Mouse (Mus musculus) liver (tissue): ENCODE measurements at regions not wholly inside any gene's neighbourhood (a gene's known extent, or its start where the extent isn't known, plus 50 kb on each side); places are given as distances from the start of the nearest gene placed in this dataset.
A peak's percentile ranks its signal among the peaks of the same experiment; 100 is the strongest.

ENCODE experiments used
- DNase-seq: peaks from one replicate; pipeline ENCODE4 v3.0.0-alpha.2; 2020; ENCODE audit warnings: mixed read lengths

GRCm38 (mm10) chr7:117859419-117859818, 256.6 kb downstream of the Rps15a start:
- DNase-seq = no peak

GRCm38 (mm10) chr7:117855955-117856354, 260.0 kb downstream of the Rps15a start:
- DNase-seq = no peak

- no peak for DNase-seq
Measured at GRCm38 (mm10) chr7:117853716-117854115, 262.3 kb downstream of the Rps15a start.

DNA sequence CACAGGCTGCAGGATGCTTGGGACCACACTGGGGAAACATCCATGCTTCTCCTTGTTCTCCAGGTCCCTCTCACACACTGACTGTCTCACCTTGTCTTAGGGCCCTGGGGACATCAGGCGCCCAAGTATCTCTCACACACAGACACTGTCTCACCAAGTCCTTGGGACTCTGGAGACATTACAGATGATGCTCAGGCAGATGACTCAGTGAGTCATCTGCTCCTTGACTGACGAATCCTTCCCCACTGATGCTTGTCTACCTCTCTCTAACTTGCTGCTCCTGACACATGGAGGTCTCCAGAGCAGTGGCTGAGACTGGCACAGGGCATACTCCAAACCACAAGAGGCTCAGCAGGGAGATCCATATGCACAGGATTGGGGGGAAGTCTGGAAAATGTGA, 263.1 kb downstream of the Rps15a start:
- DNase-seq = no peak

DNA sequence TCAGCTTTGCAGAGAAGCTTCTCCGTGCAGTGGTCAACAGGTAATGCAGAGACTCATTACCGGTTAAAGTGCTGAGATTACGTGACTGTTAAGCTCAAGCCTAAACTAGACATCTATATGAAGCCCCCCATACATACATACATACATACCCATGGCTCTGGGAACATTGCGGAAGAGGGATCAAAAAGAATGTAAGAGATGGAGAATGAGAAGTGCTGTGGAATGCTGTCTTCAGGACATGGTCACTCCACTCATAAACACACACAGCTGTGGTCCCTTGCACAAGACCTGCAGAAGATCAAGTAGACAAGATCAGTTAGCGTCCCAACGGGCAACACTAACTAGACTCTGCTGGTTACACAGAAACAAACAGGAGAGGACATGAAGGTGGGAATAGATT, 265.2 kb downstream of the Rps15a start:
- DNase-seq = no peak

- DNase-seq = no peak
Measured at GRCm38 (mm10) chr7:117846041-117846440, 269.9 kb downstream of the Rps15a start.

GRCm38 (mm10) chr7:117842780-117843179, 273.2 kb downstream of the Rps15a start:
- no peak for DNase-seq

GRCm38 (mm10) chr7:117795035-117795434, 321.0 kb downstream of the Rps15a start:
- DNase-seq = no peak

GRCm38 (mm10) chr7:117793991-117794390, 322.0 kb downstream of the Rps15a start:
- DNase-seq = no peak

DNA sequence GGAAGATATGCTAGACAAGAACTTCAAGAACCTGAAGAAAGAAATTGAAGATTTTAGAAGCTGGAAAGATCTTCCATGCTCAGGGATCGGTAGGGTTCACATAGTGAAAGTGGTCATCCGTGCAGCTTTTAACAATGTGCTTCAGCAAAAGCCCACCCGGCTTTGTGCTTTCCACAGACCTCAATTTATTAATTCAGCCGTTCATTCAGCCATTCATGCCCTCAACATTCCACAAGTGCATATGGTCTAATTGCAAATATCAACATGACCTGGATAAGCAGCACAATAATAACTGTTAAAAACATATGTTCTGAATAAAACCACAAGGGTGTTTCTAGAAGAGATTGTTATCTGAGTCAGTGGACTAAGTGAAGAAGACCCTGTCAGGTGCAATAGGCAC, 323.5 kb downstream of the Rps15a start:
- DNase-seq = no peak

- DNase-seq = no peak
Measured at GRCm38 (mm10) chr7:117778996-117779395, 337.0 kb downstream of the Rps15a start.

DNA sequence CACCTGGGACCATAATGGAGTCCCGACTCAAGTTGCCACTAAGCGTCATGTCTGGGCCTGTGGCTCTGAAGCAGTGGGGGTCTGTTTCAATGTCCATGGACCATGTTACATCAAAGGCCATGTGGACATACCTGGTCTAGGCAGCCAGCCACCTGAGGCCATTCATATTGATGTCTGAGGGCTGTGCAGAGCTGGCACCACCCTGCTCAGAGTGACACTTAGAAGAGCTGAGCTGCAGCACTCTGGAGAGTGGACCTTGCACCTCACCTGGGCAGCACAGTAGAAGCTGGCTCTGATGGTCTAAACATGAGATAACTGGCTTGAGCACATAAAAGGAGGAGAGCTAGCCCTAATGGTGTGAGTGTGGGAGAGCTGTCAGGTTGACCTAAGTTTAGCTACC, 338.1 kb downstream of the Rps15a start:
- no peak for DNase-seq

GRCm38 (mm10) chr7:117771836-117772235, 344.2 kb downstream of the Rps15a start:
- DNase-seq = no peak

DNA sequence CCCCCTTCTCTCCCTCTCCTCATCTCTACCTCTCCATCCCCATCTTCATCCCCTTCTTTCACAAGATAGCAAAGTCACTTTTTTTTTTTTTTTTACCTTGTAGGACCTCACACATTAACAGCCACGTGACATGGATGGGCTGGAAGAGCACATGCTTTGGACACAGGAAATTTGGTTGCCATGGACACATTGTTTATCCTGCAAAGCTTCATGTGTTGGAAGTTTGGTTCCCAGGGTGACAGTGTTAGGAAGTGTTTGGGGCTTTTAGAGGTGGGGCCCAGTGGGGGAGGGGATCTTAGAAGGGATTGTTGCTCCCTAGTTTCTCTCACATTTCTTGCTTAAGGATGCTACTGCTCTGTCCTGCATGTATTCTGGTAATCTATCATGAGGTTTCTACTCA, 356.5 kb downstream of the Rps15a start:
- DNase-seq = no peak

DNA sequence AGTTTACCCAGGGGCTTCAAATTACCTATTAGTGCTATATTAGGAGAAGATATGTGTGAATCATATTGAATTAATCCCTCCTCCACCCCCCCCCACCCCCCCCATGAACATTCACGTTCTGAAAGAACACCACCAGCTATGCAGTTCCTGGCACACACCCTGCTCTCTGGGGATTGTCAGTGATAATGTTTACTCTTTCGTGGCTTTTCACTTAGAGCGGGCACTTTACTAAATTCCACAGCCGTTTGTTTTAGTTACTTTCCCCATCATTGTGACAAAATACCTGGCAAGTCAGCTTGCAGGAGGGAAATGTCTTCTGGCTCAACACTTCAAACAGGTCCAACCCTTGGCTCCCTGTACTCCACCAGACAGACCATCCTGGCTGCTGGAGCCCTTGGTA, 359.0 kb downstream of the Rps15a start:
- no peak for DNase-seq

GRCm38 (mm10) chr7:117755830-117756229, 360.2 kb downstream of the Rps15a start:
- no peak for DNase-seq

DNA sequence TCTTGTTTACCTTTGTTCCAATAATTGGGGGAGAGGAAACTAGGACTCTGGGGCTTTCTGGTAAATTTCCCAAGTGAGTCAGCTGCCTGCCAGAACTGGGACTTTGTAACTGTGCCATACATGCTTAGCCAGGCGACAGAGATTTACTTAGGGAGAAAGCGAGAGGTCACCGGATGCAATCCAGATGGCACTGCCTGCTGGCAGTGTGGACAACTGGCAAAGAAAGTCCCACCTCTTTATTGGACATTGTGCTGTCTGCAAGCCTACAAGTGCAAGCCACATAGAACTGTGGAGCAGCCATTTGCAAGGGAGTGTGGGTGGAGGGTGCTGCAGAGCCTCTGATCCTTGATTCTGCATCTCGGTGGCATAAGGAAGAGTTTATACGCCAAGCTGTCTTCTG, 362.7 kb downstream of the Rps15a start:
- DNase-seq = no peak

- peak; percentile 25 for DNase-seq
Measured at GRCm38 (mm10) chr7:117752302-117753185, 363.4 kb downstream of the Rps15a start.

DNA sequence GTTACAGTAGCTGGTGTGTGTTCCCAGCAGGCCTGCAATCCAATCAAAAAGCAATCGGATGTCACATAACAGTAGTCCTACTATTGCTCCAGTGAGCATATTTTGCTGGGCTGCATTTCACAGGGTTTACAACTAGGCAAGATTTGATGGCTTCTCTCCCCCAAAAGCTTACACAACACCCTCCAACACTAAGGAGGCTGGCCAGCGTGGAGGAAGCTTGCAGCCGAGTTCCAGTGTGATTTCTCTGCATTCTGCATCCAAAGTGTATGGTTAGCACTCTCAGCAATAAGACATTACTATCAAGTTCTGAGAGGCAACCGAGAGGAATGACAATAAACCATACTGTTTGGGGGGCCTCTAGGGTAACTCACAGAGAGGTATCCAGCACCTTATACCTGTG, 367.2 kb downstream of the Xylt1 start:
- no peak for DNase-seq

GRCm38 (mm10) chr7:117746393-117746792, 365.6 kb downstream of the Xylt1 start:
- no peak for DNase-seq

GRCm38 (mm10) chr7:117739706-117740105, 358.9 kb downstream of the Xylt1 start:
- no peak for DNase-seq

- no peak for DNase-seq
Measured at GRCm38 (mm10) chr7:117735699-117736020, 354.9 kb downstream of the Xylt1 start.

GRCm38 (mm10) chr7:117734994-117735698, 354.4 kb downstream of the Xylt1 start:
- DNase-seq = no peak

GRCm38 (mm10) chr7:117729067-117729466, 348.3 kb downstream of the Xylt1 start:
- peak; percentile 11 for DNase-seq
